Mouse (Mus musculus): ENCODE data around the gene Lamc3.

GRCm38 (mm10) chr2:31874290-31874855, 12.7 kb upstream of the Lamc3 start:
- TF ChIP-seq CTCF (IDR thresholded peaks at IDR 0.05; ENCODE audit: low read depth) (no peak), EP300 (IDR thresholded peaks at IDR 0.05; ENCODE audit: low read depth) (no peak)

All from liver, postnatal 0 days (tissue).